Mouse (Mus musculus) brown adipose tissue, adult 24 weeks (tissue): Measurements from ENCODE around the gene Trip12. TPM values are rescaled to one million over a fixed set of nuclear protein-coding genes. Genes with fewer than 3 reads are reported as not detected.

Experiments used
- H3K27ac ChIP-seq: fragments of 200-500 bp; replicated peaks from 2 replicates; pipeline ENCODE4 v1.5.1; 2012; ENCODE audit warnings: low read depth, mild to moderate bottlenecking, low read length
- H3K4me1 ChIP-seq: fragments of 200-500 bp; 2 replicates; pipeline ENCODE4 v1.6.1; 2012; ENCODE audit warnings: low read length, mixed read lengths; ENCODE audit not compliant: control insufficient read depth, insufficient read depth, insufficient read length
- H3K4me3 ChIP-seq: fragments of 200-500 bp; 2 replicates; pipeline ENCODE4 v1.5.1; 2012; ENCODE audit warnings: low read depth, mild to moderate bottlenecking, low read length, moderate library complexity; ENCODE audit not compliant: insufficient read depth
- polyA plus RNA-seq: library from polyadenylated mRNA; stranded (reverse); fragments of >200 nt; gene quantifications from 2 replicates; pipeline ENCODE4 v1.2.4, GENCODE M21; 2012; ENCODE audit not compliant: missing spikeins, insufficient read depth, insufficient read length

Gene Trip12
- polyA plus RNA-seq, 1 experiment: 70.1 TPM

- H3K4me1 ChIP-seq: 0 out of 2 replicates have a peak, but pooled peaks cover 3% of the 10 kb centered on the region
- no peak overlapping the region for H3K27ac ChIP-seq
- H3K4me3 ChIP-seq: no peak overlapping the region
Observed at GRCm38 (mm10) chr1:84868841-84869240, 28.5 kb upstream of the Trip12 start.

DNA sequence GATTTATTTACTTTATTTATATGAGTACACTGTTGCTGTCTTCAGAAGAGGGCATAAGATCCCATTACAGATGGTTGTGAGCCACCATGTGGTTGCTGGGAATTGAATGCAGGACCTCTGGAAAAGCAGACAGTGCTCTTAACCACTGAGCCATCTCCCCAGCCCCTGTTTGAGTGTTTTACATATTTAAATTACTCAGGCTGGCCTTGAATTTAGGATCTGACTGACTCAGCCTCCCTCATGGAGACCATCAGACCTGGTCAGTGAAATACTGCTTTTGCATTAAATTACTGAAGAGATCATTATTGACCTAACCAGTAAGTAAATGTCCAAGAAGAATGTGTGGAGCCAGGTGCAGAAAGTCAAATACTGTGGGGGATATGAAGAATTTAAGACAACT is 28.0 kb upstream of the Trip12 start:
- no peak overlapping the region for H3K27ac ChIP-seq

DNA sequence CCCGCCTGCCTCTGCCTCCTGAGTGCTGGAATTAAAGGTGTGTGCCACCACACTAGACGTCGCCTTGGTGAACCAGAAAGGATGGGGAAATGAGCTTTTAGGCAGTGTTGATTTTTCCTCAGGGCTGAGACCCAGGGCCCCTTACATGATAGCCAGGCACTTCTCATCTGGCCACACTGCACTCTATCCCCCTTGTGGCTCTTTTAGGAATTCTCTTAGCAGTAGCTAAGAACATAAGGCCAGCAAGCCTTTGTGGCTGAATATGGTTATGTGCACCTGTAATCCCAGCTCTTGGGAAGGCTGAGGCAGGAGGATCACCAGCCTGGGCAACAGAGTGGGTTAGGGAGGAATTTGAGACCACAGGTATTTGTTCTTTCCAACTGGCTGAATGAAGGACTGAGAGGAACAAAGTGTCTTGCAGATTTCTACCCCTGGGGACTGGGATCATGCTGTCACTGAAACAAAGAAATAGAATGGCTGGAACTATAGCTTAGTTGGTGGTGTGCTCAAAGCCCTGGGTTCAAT is 26.5 kb upstream of the Trip12 start:
- Histone ChIP-seq H3K27ac (no peak overlapping the region), H3K4me3 (no peak overlapping the region), H3K4me1 (0 out of 2 replicates have a peak, but pooled peaks cover 3% of the 10 kb centered on the region)

More for the DNA sequence above, 28.0 kb upstream of the Trip12 start:
- Histone ChIP-seq H3K4me1 (0 out of 2 replicates have a peak, but pooled peaks cover 3% of the 10 kb centered on the region), H3K4me3 (no peak overlapping the region)

GRCm38 (mm10) chr1:84866231-84866630 is 25.9 kb upstream of the Trip12 start:
- H3K4me1 ChIP-seq: 0 out of 2 replicates have a peak, but pooled peaks cover 3% of the 10 kb centered on the region
- H3K27ac ChIP-seq: no peak overlapping the region

DNA sequence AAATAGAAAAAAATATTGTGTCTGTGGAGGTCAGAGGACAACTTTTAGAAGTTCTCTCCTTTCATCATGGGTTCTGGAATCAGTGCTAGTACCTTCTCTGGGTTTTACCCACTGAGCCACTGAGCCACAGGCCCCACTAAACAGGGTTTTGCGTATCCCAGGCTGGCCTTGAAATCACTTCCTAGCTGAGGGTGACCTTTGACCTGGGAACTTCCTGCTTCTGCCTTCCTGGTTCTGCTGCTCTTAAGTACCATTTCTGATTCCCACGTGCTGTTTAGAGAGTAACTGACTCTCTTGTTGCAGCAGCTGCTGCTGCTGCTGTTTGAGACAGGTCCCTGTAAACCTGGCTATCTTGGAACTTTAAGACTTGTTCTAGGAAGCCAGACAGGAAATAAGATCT is 24.3 kb upstream of the Trip12 start:
- Histone ChIP-seq H3K4me1 (no peaks in the 10 kb centered on the region), H3K4me3 (no peak overlapping the region), H3K27ac (no peak overlapping the region)

More at GRCm38 (mm10) chr1:84866231-84866630, 25.9 kb upstream of the Trip12 start:
- no peak overlapping the region for H3K4me3 ChIP-seq

GRCm38 (mm10) chr1:84861255-84861630 is 20.9 kb upstream of the Trip12 start:
- H3K4me1 ChIP-seq: no peaks in the 10 kb centered on the region
- no peak overlapping the region for H3K4me3 ChIP-seq
- no peak overlapping the region for H3K27ac ChIP-seq

GRCm38 (mm10) chr1:84860360-84861254 is 20.3 kb upstream of the Trip12 start:
- Histone ChIP-seq H3K4me3 (no peak overlapping the region), H3K4me1 (no peaks in the 10 kb centered on the region), H3K27ac (no peak overlapping the region)

DNA sequence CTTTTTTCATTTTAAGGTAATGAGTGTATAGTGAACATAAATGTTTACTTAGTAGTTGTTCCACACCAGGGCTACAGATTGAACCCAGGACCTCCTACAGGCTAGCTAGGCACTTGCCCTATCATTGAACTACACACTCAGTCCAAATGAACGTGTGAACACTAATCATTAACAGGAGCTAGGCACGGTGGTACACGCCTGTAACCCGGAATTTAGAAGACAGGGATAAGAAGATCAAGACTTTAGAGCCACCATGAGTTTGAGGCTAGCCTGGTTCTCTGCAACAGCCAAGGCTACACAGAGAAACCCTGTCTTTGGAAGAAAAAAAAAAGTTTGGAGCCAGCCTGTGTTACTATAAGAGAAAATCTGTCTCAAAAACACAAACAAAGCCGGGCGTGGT is 19.3 kb upstream of the Trip12 start:
- no peak overlapping the region for H3K4me3 ChIP-seq
- H3K27ac ChIP-seq: no peak overlapping the region
- H3K4me1 ChIP-seq: no peaks in the 10 kb centered on the region

DNA sequence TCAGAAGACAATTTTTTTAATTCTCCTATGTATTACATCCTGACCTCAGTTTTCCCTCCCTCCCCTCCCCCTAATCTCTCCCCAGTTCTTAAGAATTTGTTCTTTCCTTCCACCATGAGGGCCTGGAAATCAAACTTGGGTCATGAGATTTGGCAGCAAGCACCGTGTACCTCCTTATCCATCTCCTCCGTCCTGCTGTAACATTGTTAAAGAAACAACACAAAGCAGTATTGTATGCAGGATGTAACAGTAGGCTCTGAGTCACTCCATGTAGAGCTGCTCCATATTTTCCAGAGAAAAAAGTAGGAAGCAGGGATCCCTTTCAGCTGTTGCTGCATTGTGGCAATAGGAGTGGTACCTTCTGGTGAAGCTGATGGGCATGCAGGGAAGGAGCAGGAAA is 15.4 kb upstream of the Trip12 start:
- Histone ChIP-seq H3K4me3 (no peak overlapping the region), H3K27ac (no peak overlapping the region), H3K4me1 (no peaks in the 10 kb centered on the region)

DNA sequence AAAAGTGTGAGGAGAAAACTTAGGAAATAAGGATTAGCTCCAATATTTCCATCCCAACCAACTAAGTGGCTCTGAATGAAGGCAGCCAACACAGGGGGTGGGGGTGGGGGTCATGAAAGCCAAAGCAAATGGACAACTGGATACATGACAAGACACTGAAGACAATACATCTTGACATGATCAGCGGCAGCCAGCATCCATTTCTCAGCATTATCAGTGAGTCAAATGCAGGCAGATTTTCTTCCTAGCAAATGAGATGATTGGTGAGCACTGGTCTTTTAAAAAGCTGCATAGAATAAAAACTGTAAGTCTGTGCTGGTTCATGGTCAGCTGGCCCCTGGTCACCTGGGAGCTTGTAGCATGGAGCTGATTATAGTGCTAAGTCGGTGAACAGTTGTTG is 14.7 kb upstream of the Trip12 start:
- Histone ChIP-seq H3K4me1 (no peaks in the 10 kb centered on the region), H3K4me3 (no peak overlapping the region), H3K27ac (no peak overlapping the region)

GRCm38 (mm10) chr1:84853721-84854120 is 13.4 kb upstream of the Trip12 start:
- H3K4me3 ChIP-seq: no peak overlapping the region
- no peaks in the 10 kb centered on the region for H3K4me1 ChIP-seq
- H3K27ac ChIP-seq: no peak overlapping the region

- H3K4me3 ChIP-seq: no peak overlapping the region
- H3K4me1 ChIP-seq: no peaks in the 10 kb centered on the region
- H3K27ac ChIP-seq: no peak overlapping the region
Observed at GRCm38 (mm10) chr1:84851512-84852235, 11.4 kb upstream of the Trip12 start.

- no peak overlapping the region for H3K27ac ChIP-seq
- no peaks in the 10 kb centered on the region for H3K4me1 ChIP-seq
Observed at GRCm38 (mm10) chr1:84850471-84850870, 10.2 kb upstream of the Trip12 start.

DNA sequence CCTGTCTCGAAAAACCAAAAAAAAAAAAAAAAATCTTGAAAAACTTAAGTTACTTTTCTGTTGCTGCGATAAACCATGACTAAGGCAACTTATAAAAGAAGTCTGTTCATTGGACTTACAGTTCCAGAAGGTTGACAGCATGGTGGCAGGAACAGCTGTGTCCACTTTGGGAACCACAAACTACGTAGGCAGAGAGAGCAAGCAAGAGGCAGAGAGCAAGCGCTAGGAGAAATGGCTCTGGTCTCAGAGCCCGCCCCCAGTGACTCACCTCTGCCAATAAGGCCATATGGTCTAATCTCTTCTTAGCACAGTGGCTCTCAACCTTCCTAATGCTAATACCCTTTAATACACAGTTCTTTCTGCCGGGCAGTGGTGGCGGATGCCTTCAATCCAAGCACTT is 9.5 kb upstream of the Trip12 start:
- no peak overlapping the region for H3K27ac ChIP-seq
- no peak overlapping the region for H3K4me3 ChIP-seq
- H3K4me1 ChIP-seq: no peaks in the 10 kb centered on the region

More at GRCm38 (mm10) chr1:84850471-84850870, 10.2 kb upstream of the Trip12 start:
- no peak overlapping the region for H3K4me3 ChIP-seq

DNA sequence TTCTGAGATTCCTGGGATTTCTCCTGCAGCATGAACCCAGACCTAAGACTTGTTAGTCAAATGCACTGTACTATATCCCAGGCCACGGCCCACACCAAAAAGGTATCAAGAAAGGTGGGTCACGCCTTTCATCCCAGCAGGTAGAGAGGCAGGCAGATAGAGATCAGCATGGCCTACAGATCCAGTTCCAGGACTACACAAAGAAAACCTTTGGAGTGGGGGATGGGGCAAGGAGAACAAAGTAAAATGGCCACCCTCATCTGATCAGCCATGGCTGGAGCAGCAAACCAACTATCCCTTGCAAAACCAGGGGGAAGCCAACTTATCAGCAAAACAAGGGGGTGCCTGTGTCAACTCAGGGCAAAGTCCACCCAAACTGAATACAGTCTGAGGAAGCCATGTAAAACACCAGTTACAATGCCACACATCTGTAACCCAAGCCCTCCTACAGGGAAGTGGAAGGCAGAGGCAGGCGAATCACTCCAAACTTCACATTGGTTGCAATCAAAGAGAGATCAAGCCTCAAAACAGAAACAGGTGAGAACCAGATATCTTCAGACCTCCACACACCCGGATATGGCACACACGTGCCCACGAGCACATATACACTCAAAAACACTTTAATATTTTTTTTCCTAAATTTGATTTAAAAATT is 8.6 kb upstream of the Trip12 start:
- Histone ChIP-seq H3K4me1 (no peaks in the 10 kb centered on the region), H3K27ac (no peak overlapping the region), H3K4me3 (no peak overlapping the region)
